Mouse (Mus musculus) lung, postnatal 36 days (tissue): ENCODE data around the gene Ptprt.
"Not testable (repeated sequence)": the region's sequence is repeated elsewhere in the genome, so short reads cannot be mapped to it uniquely, and the experiment has no call there.

Source experiments
- DNase-seq: peaks from one replicate; pipeline ENCODE4 v3.0.0; 2022; ENCODE audit warnings: mixed read lengths

Gene Ptprt

GRCm38 (mm10) chr2:162182621-162183475 is 478.1 kb downstream of the Ptprt start:
- DNase-seq: no peak

GRCm38 (mm10) chr2:162181826-162182225 is 479.1 kb downstream of the Ptprt start:
- DNase-seq: no peak

DNA sequence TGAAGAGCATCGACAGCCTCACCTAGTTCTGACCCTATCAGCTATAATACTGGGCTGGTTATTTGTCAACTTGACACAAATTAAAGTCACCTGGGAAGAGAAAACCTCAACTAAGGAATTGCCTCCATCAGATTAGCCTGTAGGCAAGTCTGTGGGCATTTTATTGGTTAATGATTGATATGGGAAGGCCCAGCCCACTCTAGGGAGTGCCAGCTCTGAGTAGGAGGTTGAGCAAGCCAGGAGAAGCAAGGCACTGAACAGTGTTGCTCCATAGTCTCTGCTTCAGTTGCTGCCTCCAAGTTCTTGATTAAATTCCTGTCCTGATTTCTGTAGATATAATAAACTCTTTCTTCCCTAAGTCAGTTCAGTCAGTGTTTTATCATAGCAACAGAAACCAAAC is 488.4 kb downstream of the Ptprt start:
- DNase-seq: no peak

GRCm38 (mm10) chr2:162141845-162142411 is 519.0 kb downstream of the Ptprt start:
- DNase-seq: no peak

DNA sequence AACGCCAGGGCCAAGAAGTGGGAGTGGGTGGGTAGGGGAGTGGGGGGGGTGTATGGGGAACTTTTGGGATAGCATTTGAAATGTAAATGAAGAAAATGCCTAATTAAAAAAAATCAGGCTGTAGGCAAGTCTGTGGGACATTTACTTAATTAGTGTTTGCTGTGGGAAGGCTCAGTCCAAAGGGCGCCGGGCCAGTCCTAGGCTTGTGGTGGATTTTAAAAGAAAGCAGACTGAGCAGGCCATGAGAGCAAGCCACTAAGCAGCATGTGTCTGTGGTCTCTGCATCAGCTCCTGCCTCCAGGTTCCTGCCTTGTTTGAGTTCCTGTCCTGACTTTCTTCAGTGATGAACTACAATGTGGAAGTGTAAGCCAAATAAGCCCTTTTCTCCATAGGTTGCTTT is 524.8 kb downstream of the Ptprt start:
- DNase-seq: not testable (repeated sequence)

- peak; percentile 65 for DNase-seq
Observed at GRCm38 (mm10) chr2:162131607-162132304, 529.2 kb downstream of the Ptprt start.

- no peak for DNase-seq
Observed at GRCm38 (mm10) chr2:162129896-162130295, 531.1 kb downstream of the Ptprt start.

- DNase-seq: no peak
Observed at GRCm38 (mm10) chr2:162118041-162118440, 542.9 kb downstream of the Ptprt start.

- DNase-seq: no peak
Observed at GRCm38 (mm10) chr2:162082391-162082790, 578.6 kb downstream of the Ptprt start.

- DNase-seq: no peak
Observed at GRCm38 (mm10) chr2:162080717-162081398, 580.1 kb downstream of the Ptprt start.

- no peak for DNase-seq
Observed at GRCm38 (mm10) chr2:162078571-162079280, 582.2 kb downstream of the Ptprt start.

- DNase-seq: no peak
Observed at GRCm38 (mm10) chr2:162052816-162053215, 608.1 kb downstream of the Ptprt start.

DNA sequence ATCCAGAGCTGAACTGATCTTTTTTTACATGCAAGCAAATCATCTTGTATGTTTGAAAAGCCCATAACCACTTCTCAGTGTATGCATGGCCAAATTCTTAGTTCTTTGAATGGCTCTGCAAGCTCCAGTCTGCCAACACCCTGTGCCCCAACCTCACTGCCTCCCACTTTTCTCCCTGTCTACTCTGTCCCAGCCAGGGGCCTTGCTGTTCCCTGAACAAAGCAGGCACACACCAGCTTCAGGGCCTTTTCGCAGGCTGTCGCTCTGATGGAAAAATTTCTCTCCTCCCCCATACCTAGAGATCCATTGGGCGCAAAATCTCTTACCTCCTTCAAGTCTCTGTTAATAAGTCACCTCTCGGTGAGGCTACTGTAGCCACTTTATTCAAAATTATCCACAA is 610.7 kb downstream of the Ptprt start:
- no peak for DNase-seq

- DNase-seq: no peak
Observed at GRCm38 (mm10) chr2:162035615-162036014, 625.3 kb downstream of the Ptprt start.

GRCm38 (mm10) chr2:162031636-162032035 is 629.3 kb downstream of the Ptprt start:
- DNase-seq: no peak

DNA sequence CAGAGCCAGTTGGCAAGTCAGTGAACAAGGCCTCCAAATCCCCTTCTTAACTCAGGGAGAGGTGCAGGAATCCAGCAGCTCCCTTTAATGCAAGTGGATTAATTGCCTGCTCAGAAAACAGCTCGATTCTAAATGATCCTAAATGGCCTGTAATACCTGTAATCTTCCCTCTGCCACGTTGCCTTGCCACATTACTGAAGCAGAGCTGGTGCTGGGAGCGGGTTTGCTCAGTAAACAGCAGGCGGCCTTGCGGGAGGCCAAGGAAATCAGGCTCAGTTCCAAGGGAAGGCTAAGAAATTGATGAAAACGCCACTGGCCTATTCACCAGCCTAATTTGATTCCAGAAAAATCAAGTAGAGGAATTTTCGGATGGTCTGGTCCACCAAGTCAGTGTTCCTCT is 659.9 kb downstream of the Ptprt start:
- no peak for DNase-seq

- DNase-seq: no peak
Observed at GRCm38 (mm10) chr2:161982311-161982710, 678.6 kb downstream of the Ptprt start.

- DNase-seq: no peak
Observed at GRCm38 (mm10) chr2:161961179-161962163, 699.5 kb downstream of the Ptprt start.

- no peak for DNase-seq
Observed at GRCm38 (mm10) chr2:161945424-161945823, 715.5 kb downstream of the Ptprt start.

GRCm38 (mm10) chr2:161944689-161945088 is 716.3 kb downstream of the Ptprt start:
- no peak for DNase-seq

DNA sequence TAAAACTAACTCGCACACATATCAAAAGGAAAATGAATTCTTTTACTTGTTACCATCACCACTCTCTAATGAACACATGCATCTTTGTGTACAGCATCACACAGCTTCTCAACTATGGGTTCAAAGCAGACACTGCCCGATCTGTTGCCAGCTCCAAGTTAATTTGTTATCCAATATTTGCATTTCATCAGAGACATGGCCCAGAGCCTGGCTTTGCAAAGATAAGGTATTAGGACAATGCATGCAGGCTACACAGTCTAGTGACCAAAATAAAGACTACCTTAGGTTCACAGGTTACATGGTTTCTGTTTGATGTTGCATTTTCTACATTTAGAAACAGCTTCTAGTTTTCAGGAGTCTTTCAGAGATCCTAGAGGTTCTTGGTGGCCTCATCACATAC is 719.0 kb downstream of the Ptprt start:
- peak; percentile 36 for DNase-seq
